Mouse (Mus musculus) bone marrow macrophage, adult 2 months (primary cell): ENCODE data around the gene Slc8a3. TPM values are rescaled to one million over a fixed set of nuclear protein-coding genes. Genes with fewer than 3 reads are reported as not detected.

ENCODE experiments used
- H3K27ac ChIP-seq: 2 replicates; pipeline ENCODE4 v1.5.1; 2012; ENCODE audit warnings: low read depth, low read length; ENCODE audit not compliant: insufficient read depth
- H3K4me1 ChIP-seq: 2 replicates; pipeline ENCODE4 v1.6.1; 2012; ENCODE audit warnings: low read length; ENCODE audit not compliant: control insufficient read depth, insufficient read depth
- H3K4me3 ChIP-seq: 2 replicates; pipeline ENCODE4 v1.5.1; 2012; ENCODE audit warnings: mild to moderate bottlenecking, low read length, moderate library complexity; ENCODE audit not compliant: insufficient read depth
- CTCF ChIP-seq: IDR thresholded peaks from 2 replicates; pipeline ENCODE4 v1.5.1; 2012; ENCODE audit warnings: low read depth, mild to moderate bottlenecking, low read length, moderate library complexity
- POLR2A ChIP-seq: IDR thresholded peaks from 2 replicates; pipeline ENCODE4 v1.6.1; 2012; ENCODE audit warnings: mild to moderate bottlenecking, low read depth, low read length, borderline replicate concordance
- polyA plus RNA-seq: library from polyadenylated mRNA; stranded (reverse); fragments of >200 nt; gene quantifications from 2 replicates; pipeline ENCODE4 v1.2.4, GENCODE M21; 2012; ENCODE audit not compliant: missing spikeins, insufficient read depth, insufficient read length

Gene Slc8a3
- polyA plus RNA-seq, 1 experiment: not detected

DNA sequence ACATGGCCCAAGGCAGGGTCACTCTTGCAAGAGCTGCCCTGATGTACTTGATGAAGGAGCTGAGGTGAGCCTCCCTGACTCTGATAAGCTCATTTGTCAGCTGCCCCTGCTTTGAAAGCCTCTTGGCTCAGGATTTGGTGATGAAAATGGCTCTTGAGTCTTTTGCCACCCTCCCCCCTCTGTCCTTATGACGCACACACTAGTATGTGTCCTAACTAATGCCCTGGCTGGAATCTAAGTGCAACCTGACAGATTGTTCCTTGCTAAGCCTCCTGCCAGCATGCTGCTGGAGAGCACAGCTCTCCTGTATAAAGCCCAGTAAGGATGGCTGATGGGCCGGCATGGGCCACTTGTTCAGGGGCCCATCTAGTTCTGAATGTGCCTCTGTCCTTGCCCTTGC, 91.3 kb downstream of the Slc8a3 start:
- Histone ChIP-seq H3K4me3 (no peak overlapping the region), H3K4me1 (no peaks in the 10 kb centered on the region), H3K27ac (no peak overlapping the region)
- TF ChIP-seq CTCF (no peak), POLR2A (no peak)

DNA sequence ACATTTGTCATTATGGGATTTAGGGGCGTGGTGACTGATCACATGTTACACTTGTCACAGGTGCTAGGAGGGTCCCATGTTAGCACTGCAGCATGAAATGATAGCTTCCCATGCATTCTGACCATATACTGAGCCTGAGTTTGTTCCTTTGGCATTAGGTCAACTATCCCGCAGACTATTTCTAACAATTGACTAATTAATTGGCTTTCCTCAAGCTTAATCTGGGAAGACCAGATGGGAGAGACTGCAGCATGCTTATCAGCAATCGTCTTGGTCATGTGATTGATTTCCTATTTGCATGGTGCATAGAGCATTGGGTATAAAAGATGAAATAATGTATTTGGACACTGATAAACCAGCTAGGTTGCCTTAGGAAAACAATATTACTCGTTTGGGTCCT, 91.9 kb downstream of the Slc8a3 start:
- no peaks in the 10 kb centered on the region for H3K4me1 ChIP-seq
- H3K27ac ChIP-seq: no peak overlapping the region
- H3K4me3 ChIP-seq: no peak overlapping the region
- TF ChIP-seq POLR2A (no peak), CTCF (no peak)

DNA sequence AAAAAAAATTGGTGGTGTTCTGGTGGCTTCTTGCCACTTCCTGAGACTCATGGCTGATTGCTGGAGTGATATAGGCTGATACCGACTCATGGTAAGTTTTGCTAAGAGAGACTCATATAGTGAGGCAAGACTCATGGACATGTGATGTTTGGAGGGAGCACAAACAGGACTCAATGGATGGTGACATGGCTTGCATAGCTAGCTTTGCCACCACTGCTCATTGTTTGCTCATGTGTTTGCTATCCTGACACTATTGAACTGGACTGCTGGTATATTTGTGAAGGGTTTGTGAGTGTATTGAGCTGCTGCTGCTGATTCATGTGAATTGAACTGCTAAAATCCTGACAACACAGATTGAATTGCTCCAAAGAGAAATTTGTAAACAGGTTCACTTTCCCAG, 95.8 kb downstream of the Slc8a3 start:
- no peak overlapping the region for H3K4me3 ChIP-seq
- H3K4me1 ChIP-seq: no peaks in the 10 kb centered on the region
- no peak for TF ChIP-seq POLR2A
- H3K27ac ChIP-seq: no peak overlapping the region

DNA sequence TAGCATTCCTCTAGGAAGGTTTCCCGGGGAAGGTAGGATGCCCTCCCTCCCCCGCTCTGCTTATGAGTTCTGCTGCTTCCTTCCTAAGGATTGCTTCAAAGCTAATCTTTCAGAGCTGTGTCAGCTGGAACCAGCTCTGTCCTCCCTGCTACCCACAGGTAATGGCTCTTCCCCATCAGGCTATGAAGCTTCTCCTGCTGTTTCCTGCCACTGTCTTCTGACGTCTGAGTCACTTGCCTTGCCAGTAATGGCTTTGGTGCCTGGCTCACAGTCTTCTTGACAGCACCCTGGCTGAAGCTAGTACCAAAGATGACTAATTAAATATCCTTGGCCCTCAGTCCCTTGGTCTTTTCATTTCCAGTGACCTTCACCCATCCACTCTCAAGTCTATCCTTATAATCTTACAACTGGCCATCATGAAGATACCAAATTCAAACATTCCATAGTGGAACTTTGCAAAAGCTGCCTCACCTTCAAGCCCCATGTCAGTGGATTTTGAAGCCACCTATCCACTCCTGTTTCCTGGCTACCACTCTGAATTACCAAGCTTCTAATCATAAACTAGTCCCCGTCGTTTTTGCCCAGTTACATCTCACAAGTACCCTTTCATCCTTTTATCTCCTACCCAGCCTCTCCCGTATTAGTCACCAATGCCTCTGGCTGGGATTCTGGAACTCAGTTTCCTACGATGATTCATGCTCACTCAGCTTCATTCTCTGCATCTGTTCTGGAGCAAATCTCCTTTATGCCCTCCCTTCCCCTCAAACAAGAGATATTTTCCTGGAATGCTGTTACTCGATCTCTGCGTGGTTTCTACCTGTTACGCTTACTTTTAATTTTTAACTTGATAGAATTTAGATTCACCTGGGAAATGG, 97.3 kb downstream of the Slc8a3 start:
- H3K4me1 ChIP-seq: no peaks in the 10 kb centered on the region
- no peak overlapping the region for H3K27ac ChIP-seq
- no peak overlapping the region for H3K4me3 ChIP-seq
- TF ChIP-seq POLR2A: no peak
- no peak for TF ChIP-seq CTCF

DNA sequence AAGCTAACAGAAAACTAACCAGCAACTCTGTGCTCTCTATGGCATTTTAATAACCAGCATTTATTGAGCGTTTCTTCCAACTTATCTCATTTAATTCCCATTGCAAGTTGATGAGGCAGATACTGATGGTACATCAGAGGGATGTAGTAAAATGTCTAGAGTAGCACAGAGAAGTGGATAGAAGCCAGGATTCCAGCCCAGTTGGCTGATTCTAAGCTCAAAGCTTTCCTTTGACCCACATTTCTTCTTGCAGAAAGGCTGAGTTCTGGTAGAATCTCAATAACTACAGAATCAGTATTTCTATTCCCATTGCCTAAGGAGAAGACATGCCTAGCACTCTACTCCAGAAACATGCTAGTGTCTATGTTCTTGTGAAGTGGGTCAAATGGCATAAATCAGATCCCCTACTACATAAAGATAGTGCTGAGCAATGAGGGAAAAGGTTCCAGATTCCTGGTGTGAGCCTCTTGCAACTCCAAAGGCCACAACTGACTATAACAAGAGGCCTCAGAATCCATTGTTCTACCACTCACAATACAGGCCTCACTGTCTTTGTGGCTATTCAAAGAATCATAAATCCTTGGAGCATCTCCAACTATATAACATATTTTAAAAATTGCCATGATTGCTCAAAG, 99.1 kb downstream of the Slc8a3 start:
- no peak overlapping the region for H3K27ac ChIP-seq
- TF ChIP-seq POLR2A (no peak), CTCF (no peak)

DNA sequence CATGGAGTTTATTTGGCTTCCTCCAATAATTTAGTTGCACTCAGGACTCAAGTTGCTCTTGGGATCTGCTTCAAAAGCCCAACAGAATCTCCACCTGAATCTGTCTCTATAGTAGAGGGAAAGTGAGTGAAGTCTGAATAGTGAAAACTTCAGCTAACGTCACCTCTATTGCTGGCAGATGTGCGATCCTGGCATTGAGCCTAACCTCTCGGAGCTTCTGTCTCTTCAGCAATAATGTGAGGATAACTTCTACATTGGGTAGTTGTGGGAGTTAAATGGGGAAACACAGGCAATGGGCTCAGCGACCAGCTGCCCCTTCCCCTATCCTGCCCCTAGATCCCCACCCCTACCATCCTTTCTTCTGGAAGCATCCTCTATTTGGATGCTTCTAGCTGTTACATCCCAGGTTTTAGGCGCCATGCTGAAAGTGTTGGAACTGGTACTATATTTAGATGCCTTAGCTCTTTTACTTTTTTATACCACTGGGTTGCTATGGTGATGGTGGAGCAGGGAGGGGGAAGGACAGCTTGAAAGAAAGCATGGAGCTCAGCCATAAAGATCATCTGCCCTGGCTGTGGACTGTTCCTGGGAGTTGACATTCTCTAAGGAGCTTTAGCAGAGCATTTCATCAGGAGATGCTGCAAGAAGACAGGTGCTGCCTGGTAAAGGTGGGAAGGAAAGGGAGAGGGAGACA, 105.1 kb downstream of the Slc8a3 start:
- H3K27ac ChIP-seq: no peak overlapping the region
- no peak for TF ChIP-seq POLR2A
- no peaks in the 10 kb centered on the region for H3K4me1 ChIP-seq

More for the DNA sequence above, 99.1 kb downstream of the Slc8a3 start:
- H3K4me3 ChIP-seq: no peak overlapping the region
- no peaks in the 10 kb centered on the region for H3K4me1 ChIP-seq

DNA sequence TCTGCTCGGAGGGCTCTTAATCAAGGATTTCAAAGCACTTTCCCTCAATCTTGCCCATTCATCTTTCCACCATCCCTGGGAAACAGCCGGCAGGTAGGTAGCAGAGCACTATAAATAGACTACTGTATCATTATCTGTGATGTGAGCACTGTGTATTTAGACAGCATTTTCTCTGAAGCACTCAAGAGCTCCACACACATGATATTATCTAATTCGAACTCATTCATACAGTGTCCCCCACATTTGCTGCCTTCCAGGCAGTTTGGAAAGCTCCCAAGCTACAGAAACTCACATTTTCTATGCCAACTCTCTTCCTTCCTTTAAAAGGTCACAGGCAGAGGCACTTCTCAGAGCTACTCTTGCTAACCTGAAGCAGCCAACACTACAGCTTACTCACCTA, 106.4 kb downstream of the Slc8a3 start:
- Histone ChIP-seq H3K4me3 (no peak overlapping the region), H3K4me1 (no peaks in the 10 kb centered on the region), H3K27ac (no peak overlapping the region)
- TF ChIP-seq CTCF (no peak), POLR2A (no peak)

More for the DNA sequence above, 105.1 kb downstream of the Slc8a3 start:
- no peak overlapping the region for H3K4me3 ChIP-seq

DNA sequence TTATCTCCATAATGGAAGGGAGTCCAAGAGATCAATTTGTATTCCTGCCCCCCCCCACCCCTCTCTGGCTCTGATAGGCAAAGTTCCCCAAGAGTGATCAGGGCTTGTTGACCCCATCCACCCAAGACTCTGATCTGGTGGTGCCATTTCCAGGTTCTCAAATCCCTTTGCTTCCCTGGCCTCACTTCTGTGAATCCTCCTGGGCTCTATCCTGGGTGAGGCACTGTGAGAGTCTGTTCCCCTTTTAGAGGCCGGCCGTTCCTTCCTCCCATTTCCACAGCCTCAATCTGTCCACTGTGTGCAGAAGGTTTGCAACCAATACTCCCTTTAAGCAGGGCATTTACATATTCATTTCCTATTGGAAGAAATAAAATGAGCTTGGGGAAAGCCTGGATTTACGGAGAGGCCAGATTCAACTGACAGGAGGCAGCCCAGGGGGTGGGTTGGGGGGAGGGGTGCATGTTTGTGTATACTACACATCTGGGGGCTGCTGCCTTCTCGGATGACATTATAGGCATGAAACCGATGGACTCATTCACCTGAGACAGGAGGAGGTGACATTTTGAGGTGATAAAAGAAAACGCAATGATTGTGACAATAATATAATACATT, 106.9 kb downstream of the Slc8a3 start:
- Histone ChIP-seq H3K27ac (no peak overlapping the region), H3K4me3 (no peak overlapping the region), H3K4me1 (no peaks in the 10 kb centered on the region)
- TF ChIP-seq CTCF (no peak), POLR2A (no peak)

DNA sequence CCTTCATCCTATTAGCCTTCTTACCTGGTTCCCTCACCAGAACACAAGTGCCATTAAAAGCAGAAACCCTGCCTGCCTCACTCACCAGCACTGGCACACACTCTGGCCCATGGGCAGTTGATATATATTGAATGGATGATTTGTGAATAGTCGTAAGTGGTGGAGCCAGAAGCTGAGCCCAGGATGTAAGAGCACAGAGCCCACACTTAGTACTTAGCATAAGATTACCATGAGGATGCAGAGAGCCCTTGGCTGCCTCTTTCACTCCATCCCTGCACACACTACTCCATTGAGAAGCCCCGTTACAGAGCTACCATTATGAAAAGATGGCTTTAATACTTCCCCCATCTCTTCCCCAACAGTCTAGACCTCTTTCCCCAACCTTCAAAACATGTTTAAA, 108.1 kb downstream of the Slc8a3 start:
- no peak overlapping the region for H3K4me3 ChIP-seq
- no peak overlapping the region for H3K27ac ChIP-seq
- H3K4me1 ChIP-seq: no peaks in the 10 kb centered on the region
- TF ChIP-seq CTCF: no peak
- TF ChIP-seq POLR2A: no peak
